Mouse (Mus musculus): Measurements from ENCODE around the gene Clstn1.
"Not testable (repeated sequence)": the region's sequence is repeated elsewhere in the genome, so short reads cannot be mapped to it uniquely, and the experiment has no call there.

Gene Clstn1

GRCm38 (mm10) chr4:149600130-149600529 lies 13.9 kb downstream of the Clstn1 start:
- DNase-seq = no peak

GRCm38 (mm10) chr4:149601484-149601883 lies 15.2 kb downstream of the Clstn1 start:
- no peak for DNase-seq

GRCm38 (mm10) chr4:149602236-149602635 lies 16.0 kb downstream of the Clstn1 start:
- DNase-seq = no peak

- no peak for DNase-seq
Observed at GRCm38 (mm10) chr4:149603860-149604259, 17.6 kb downstream of the Clstn1 start.

GRCm38 (mm10) chr4:149604518-149604917 lies 18.2 kb downstream of the Clstn1 start:
- DNase-seq = no peak

GRCm38 (mm10) chr4:149606056-149606455 lies 19.8 kb downstream of the Clstn1 start:
- DNase-seq = peak; percentile 42 to 48

GRCm38 (mm10) chr4:149606766-149607358 lies 20.6 kb downstream of the Clstn1 start:
- DNase-seq = no peak

- DNase-seq = no peak
Observed at GRCm38 (mm10) chr4:149607591-149608308, 21.5 kb downstream of the Clstn1 start.

- DNase-seq = no peak
Observed at GRCm38 (mm10) chr4:149608309-149608638, 22.0 kb downstream of the Clstn1 start.

GRCm38 (mm10) chr4:149609256-149610025 lies 23.2 kb downstream of the Clstn1 start:
- peak in 1 of 2 experiments; percentile 39 for DNase-seq

GRCm38 (mm10) chr4:149611376-149612044 lies 25.2 kb downstream of the Clstn1 start:
- peak; percentile 71 to 78 for DNase-seq

- not testable (repeated sequence) for DNase-seq
Observed at GRCm38 (mm10) chr4:149613497-149613896, 27.2 kb downstream of the Clstn1 start.

- DNase-seq = no peak
Observed at GRCm38 (mm10) chr4:149614869-149615268, 28.6 kb downstream of the Clstn1 start.

- DNase-seq = not testable (repeated sequence)
Observed at GRCm38 (mm10) chr4:149616999-149617398, 30.7 kb downstream of the Clstn1 start.

- no peak for DNase-seq
Observed at GRCm38 (mm10) chr4:149619988-149620387, 33.7 kb downstream of the Clstn1 start.

- no peak for DNase-seq
Observed at GRCm38 (mm10) chr4:149621286-149621685, 35.0 kb downstream of the Clstn1 start.

GRCm38 (mm10) chr4:149623711-149624110 lies 37.4 kb downstream of the Clstn1 start:
- DNase-seq = no peak

GRCm38 (mm10) chr4:149626809-149627208 lies 40.5 kb downstream of the Clstn1 start:
- no peak for DNase-seq

GRCm38 (mm10) chr4:149628372-149628771 lies 42.1 kb downstream of the Clstn1 start:
- peak; percentile 73 to 82 for DNase-seq

GRCm38 (mm10) chr4:149628810-149629209 lies 42.5 kb downstream of the Clstn1 start:
- DNase-seq = no peak

GRCm38 (mm10) chr4:149632670-149633307 lies 46.5 kb downstream of the Clstn1 start:
- no peak for DNase-seq

GRCm38 (mm10) chr4:149634157-149634556 lies 47.9 kb downstream of the Clstn1 start:
- DNase-seq = no peak

- DNase-seq = no peak
Observed at GRCm38 (mm10) chr4:149634966-149635365, 48.7 kb downstream of the Clstn1 start.

Data from cerebellum, postnatal 25 days (tissue).